Mouse (Mus musculus) G1E (cell line): ENCODE measurements around the gene Mvd. TPM values are rescaled to one million over a fixed set of nuclear protein-coding genes. Genes with fewer than 3 reads are reported as not detected.

Experiments
- ATAC-seq: 2 replicates; pipeline ENCODE4 v1.8.0; 2016; ENCODE audit warnings: mild to moderate bottlenecking; ENCODE audit not compliant: insufficient number of reproducible peaks, poor library complexity, low FRiP score, severe bottlenecking; ENCODE audit errors: extremely low read depth
- DNase-seq: peaks from one replicate; pipeline ENCODE4 v3.0.0; 2012; ENCODE audit warnings: low spot score
- H3K27me3 ChIP-seq: 2 replicates; pipeline ENCODE4 v1.6.1; 2012; ENCODE audit warnings: mild to moderate bottlenecking, low read length, inconsistent platforms; ENCODE audit not compliant: insufficient read depth
- H3K36me3 ChIP-seq: replicated peaks from 2 replicates; pipeline ENCODE3; 2012; ENCODE audit warnings: mild to moderate bottlenecking, inconsistent platforms
- H3K4me1 ChIP-seq: 2 replicates; pipeline ENCODE4 v1.6.1; 2012; ENCODE audit warnings: low read depth, low read length, inconsistent platforms, mixed read lengths; ENCODE audit not compliant: insufficient read depth
- H3K4me3 ChIP-seq: 2 replicates; pipeline ENCODE4 v1.5.1; 2012; ENCODE audit warnings: low read depth, mild to moderate bottlenecking, inconsistent platforms, low read length, moderate library complexity, mixed read lengths
- H3K9me3 ChIP-seq: replicated peaks from 2 replicates; pipeline ENCODE4 v1.6.1; 2012; ENCODE audit warnings: inconsistent platforms
- CTCF ChIP-seq: IDR thresholded peaks from 2 replicates; pipeline ENCODE4 v1.5.1; 2012; ENCODE audit warnings: low read depth, low read length, inconsistent platforms, mixed read lengths
- GATA1 ChIP-seq: IDR thresholded peaks from 2 replicates; pipeline ENCODE4 v1.6.1; 2012; ENCODE audit warnings: borderline replicate concordance, low read length, inconsistent platforms, mixed read lengths
- GATA2 ChIP-seq: IDR thresholded peaks from 2 replicates; pipeline ENCODE4 v1.6.1; 2012; ENCODE audit warnings: low read depth, low read length, inconsistent platforms, borderline replicate concordance
- POLR2AphosphoS5 ChIP-seq: IDR thresholded peaks from 2 replicates; pipeline ENCODE4 v1.6.1; 2012; ENCODE audit warnings: low read depth, low read length, inconsistent platforms; ENCODE audit not compliant: insufficient replicate concordance
- TAL1 ChIP-seq: conservative IDR thresholded peaks from 2 replicates; pipeline ENCODE4 v1.6.1; 2012; ENCODE audit warnings: low read depth, low read length, inconsistent platforms, mixed read lengths
- polyA plus RNA-seq: library from polyadenylated mRNA; stranded (reverse); fragments of >175 nt; gene quantifications from 2 replicates; pipeline ENCODE4 v1.2.3, GENCODE M21; 2012
- total RNA-seq, 2 experiments: library from RNA; stranded (forward) in 1 of 2; stranded (reverse) in 1 of 2; fragments of 200-1000 nt in 1 of 2; fragments of >200 nt in 1 of 2; fragmentation: Nextera tagmentation in 1 of 2; gene quantifications; 2 replicates each; pipeline ENCODE4 v1.2.3; 2014 to 2017

Mvd gene
- total and polyA plus RNA-seq, 3 experiments, result 3.1 to 33.3 (median 25.8) TPM

DNA sequence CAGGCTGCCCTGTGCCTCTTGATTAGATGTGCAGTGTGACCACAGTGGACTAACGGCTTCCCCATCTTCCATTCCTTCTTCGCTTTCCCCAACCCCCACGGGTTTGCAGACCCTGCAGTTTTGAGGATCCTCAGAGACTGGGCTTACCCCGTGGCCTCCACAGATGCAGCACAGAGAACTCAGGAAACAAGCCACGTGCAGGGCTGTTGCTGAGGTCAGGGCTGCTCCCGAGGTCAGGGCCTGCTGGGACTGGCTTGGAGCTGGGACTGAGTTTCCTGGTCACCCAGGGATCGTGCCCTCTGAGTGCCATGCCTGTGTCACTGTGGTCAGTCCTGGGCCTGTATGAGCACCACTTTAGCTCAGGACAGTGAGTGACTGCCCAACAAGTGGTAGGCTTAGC, 21.8 kb upstream of the Mvd start:
- no peaks in the 10 kb centered on the region; the same call in 1 of the 2 replicates for H3K9me3 ChIP-seq
- TF ChIP-seq CTCF (no peak), TAL1 (no peak), GATA2 (no peak), GATA1 (no peak), POLR2AphosphoS5 (no peak)
- DNase-seq (no peak), ATAC-seq (no peak)
- peaks cover 50% of the 10 kb centered on the region for H3K36me3 ChIP-seq
- peaks cover 38% of the 10 kb centered on the region for H3K27me3 ChIP-seq
- no peak overlapping the region for H3K4me3 ChIP-seq
- H3K4me1 ChIP-seq, result peaks cover 48% of the 10 kb centered on the region

DNA sequence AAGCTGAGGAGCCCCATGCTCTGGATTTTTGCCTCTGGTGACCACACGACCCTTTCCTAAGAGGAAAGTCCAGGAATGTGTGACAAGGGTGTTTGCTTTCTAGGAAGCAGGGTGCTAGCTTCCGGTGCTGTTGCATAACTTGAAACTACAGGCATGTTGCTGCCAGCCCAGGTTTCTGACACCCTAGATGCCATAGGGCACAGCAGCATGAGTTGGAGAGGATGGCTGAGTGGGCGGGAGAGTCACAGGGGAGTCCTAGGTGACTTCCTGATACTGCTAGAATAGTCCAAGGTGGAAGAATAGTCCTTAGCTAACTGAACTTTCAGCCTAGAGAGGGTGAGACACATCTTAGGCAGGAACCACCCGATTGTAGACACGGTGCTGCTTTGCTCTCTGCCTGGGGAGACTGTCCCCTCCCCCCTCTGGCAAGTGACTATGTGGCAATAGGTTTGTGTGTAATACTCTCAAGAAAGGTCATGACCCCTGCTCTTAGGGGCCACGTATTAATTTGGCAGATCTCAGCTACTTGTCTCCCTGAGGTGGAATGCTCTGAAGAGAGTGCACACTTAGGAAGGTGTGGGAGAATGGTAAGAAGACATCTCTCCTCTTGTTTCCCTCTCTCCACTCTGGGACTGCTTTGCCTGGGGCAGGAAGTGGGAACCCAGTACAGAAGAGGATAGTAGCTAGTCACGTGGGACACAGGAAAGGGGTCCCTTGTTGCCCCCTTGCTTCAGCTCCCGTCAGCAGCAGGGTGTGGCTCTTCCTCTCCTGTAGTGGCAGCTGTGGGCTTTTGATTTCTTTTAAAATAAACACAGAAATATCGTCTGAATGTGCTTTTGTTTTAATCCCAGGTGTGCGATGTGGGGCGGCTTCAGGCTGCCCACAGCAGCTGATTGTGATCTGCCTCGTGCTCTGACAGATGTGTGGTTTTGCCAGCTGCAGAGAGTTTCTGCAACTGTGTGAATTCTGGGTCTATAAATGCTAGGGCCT, 20.7 kb upstream of the Mvd start:
- no peak for DNase-seq
- peaks cover 46% of the 10 kb centered on the region for H3K27me3 ChIP-seq
- no peak for ATAC-seq
- H3K4me1 ChIP-seq, result peaks cover 54% of the 10 kb centered on the region
- H3K9me3 ChIP-seq, result no peaks in the 10 kb centered on the region; the same call in 1 of the 2 replicates
- no peak for TF ChIP-seq CTCF
- no peak for TF ChIP-seq TAL1
- TF ChIP-seq GATA2, result no peak
- no peak for TF ChIP-seq POLR2AphosphoS5
- no peak for TF ChIP-seq GATA1
- peaks cover 40% of the 10 kb centered on the region for H3K36me3 ChIP-seq
- H3K4me3 ChIP-seq, result no peak overlapping the region

DNA sequence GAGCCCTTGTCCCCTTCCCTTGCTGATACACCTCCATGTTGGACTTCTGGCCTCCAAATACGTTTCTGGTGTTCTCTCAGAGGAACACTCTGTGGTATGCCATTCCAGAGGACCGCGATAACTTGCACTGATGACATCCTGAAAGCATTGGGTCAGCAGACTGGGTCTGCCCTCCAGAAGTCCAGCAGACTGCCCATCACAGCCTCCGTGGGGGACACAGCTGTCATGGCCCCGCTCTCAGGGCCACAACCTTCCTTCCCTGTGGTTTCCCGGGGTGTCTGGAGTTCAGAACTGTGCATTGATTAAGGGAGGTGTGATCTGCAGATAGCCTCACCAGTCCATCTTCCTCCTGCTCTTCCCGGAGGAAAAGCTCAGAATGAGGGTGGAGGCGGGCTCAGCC, 19.3 kb upstream of the Mvd start:
- DNase-seq, result no peak
- H3K4me3 ChIP-seq, result no peak overlapping the region
- ATAC-seq, result no peak
- no peaks in the 10 kb centered on the region; the same call in 1 of the 2 replicates for H3K9me3 ChIP-seq
- H3K4me1 ChIP-seq, result peaks cover 54% of the 10 kb centered on the region
- peaks cover 59% of the 10 kb centered on the region for H3K27me3 ChIP-seq
- no peak for TF ChIP-seq POLR2AphosphoS5
- no peak for TF ChIP-seq CTCF
- no peak for TF ChIP-seq GATA2
- no peak for TF ChIP-seq GATA1
- H3K36me3 ChIP-seq, result peaks cover 26% of the 10 kb centered on the region

DNA sequence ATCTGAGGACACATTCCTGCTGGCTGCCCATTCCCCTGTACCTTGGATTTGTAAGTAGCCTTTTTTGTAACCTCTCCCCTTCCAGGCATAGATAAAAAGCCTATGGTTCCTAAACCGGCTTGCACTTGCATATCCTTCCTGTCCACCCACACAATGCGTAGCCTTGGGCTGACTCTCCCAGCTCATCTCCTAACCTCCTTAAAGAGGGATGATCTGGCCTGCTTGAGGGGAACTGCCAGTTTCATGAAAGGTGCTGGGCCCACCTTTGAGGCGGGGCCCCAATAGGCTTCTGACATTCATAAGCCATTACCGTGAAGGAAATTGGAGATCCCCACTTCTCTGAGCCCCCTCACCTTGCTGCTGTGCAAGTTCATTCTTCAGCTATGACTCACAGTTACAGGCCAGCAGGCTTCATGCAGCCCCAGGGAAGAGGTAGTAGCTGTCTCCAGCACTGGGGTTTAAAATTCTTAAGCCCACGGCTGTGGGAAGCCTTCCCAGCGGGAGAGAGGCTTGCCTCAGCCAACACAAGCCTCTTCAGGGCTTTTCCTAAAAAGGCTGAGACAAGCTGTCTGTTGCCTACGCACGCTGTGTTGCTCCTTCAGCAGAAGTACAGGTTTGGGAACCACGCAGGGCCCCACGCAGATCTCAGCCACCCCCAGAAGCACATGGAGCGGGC, 18.4 kb upstream of the Mvd start:
- Histone ChIP-seq H3K9me3 (no peaks in the 10 kb centered on the region; the same call in 1 of the 2 replicates), H3K36me3 (peaks cover 17% of the 10 kb centered on the region), H3K4me3 (no peak overlapping the region), H3K4me1 (peaks cover 52% of the 10 kb centered on the region), H3K27me3 (peaks cover 68% of the 10 kb centered on the region)
- TF ChIP-seq GATA2, result no peak
- no peak for TF ChIP-seq GATA1
- no peak for TF ChIP-seq CTCF
- no peak for TF ChIP-seq POLR2AphosphoS5
- no peak for TF ChIP-seq TAL1
- ATAC-seq (no peak), DNase-seq (no peak)

DNA sequence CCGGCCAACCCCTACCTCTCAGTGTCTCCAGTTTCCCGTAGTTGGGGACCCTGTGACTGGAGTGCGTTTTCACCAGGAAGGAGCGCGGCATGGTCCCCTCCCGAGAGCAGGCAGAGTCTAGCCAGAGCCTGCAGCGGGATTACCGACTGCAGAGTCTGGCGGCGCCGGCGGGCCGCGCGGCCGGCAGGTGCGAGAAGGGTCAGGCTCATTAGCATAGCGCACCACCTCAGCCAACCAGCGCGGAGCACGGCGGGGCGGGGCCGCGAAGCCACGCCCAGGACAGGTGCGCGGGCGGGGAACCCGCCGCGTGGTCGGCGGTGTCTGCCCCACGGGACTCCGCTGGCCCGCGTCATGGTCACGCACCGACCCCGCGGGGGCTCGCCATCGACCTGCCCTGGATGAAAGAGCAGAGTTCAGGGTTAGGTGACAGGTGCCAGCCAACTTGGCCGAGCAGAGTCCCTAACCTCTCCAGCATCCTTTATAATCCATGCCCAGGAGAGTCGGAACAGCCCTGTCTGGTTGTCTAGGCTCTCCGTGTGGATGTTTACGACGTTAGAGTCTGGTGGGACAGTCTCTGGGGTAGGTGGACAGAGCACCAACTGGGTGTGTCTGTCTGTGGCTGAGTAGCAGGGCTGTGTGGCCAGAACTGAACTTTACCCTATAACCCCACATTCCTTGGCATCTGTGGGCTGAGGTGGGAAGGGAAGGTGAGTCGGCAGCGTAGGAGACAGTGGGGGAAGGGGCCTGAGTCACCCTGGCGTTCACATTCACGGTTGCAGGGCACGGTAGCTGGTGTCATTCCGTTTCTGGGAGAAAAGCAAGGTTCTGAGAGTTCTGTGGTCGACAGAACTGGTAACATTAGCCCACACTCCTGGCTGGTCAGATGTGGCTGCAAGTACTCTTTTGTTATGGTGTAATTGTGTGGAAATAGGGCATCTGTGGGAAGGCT, 17.6 kb upstream of the Mvd start, which contains the start of gene Snai3:
Snai3 (minus strand) TSS at position 210 of the 949 bp plus-strand sequence.
- H3K27me3 ChIP-seq, result peaks cover 76% of the 10 kb centered on the region
- no peak for TF ChIP-seq CTCF
- TF ChIP-seq POLR2AphosphoS5, result no peak
- TF ChIP-seq GATA1, result no peak
- no peak for TF ChIP-seq TAL1
- TF ChIP-seq GATA2, result no peak
- peaks cover 52% of the 10 kb centered on the region for H3K4me1 ChIP-seq
- peak within 1 kb of the TSS; percentile 48; the same call in 1 of the 2 replicates for H3K4me3 ChIP-seq
- peaks cover 9% of the 10 kb centered on the region for H3K36me3 ChIP-seq
- no peak for DNase-seq
- no peak for ATAC-seq
- no peaks in the 10 kb centered on the region; the same call in 1 of the 2 replicates for H3K9me3 ChIP-seq

DNA sequence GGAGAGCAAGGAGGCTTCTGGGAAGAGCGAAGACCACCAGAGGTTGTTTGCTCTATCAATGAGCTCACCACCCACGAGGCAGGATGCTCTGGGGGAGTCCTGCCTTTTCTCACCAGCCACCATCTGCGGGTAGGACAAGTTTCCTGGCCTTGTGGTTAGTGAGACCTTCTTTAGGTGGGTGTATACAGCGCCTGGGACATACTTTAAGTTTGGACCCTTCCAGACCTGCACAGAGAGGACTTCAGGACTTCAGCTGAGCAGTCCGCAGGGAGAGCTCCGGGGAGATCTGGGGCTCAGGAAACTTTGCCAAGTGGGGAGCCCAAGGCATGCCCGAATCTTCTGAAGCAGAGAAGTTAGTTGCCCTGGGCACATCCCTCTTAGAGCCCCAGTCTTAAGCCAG, 16.8 kb upstream of the Mvd start:
- H3K27me3 ChIP-seq, result peaks cover 85% of the 10 kb centered on the region
- peaks cover 46% of the 10 kb centered on the region for H3K4me1 ChIP-seq
- no peaks in the 10 kb centered on the region; the same call in 1 of the 2 replicates for H3K9me3 ChIP-seq
- peaks cover 1% of the 10 kb centered on the region for H3K36me3 ChIP-seq
- ATAC-seq (no peak), DNase-seq (no peak)
- H3K4me3 ChIP-seq, result no peak overlapping the region; the same call in 1 of the 2 replicates
- TF ChIP-seq GATA2, result no peak
